Mouse (Mus musculus) skeletal muscle tissue, postnatal 0 days (tissue): Measurements from ENCODE around the gene Tecpr2. TPM values are rescaled to one million over a fixed set of nuclear protein-coding genes. Genes with fewer than 3 reads are reported as not detected.

Experiments used
- polyA plus RNA-seq: library from polyadenylated mRNA; unstranded; fragments of >200 nt; fragmentation: Nextera tagmentation; extraction: Ambion mirVana; gene quantifications from 2 replicates; pipeline ENCODE4 v1.2.1, GENCODE M21; 2015

Gene Tecpr2
- 1.0 TPM in 2 replicates for polyA plus RNA-seq

DNA sequence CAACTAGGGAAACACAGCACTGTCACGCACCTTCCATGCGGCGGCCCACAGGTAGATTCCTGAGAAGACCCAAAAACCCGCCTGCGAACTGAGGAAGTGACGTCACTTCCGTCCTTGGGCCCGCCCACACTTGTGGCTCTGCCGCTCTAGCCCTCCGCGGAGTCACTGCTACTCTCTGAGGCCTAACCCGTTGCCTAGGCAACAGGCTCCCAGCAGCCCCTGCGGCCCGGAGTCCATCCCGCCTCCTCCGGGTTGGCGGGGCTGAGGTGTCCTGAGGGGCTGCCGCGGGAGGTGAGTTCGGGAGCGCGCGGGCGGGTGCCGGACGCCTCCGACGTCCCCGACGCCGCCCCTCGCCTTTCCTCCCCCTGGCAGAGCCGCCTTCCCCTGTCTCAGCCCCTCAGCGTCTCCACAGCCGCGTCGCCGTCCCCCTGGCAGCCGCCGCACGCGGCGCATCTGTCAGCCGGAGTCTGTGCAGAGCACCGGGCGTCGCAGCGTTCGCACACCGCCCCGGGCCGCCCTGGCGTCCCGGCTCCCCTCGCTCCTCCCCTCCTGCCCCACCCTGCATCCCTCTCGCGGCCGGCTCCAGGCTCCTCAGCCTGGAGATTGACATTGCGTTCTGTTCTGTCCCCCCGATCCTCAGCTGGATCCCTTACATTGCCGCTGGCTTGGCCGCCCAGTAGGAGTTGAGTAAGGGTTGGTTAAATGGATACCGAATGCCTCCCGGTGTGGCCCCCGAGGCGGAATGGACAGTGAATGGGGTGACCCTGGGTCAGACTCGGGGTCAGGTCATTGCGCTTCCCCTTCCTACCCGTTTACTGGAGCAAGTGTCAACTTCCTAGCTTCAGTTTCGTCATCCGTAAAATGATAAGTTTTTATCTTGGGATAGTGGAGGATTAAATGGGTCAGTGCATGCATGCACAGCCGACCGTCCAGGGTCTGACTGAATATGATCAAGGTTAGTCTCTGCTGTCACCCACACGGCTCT is at the start of gene Tecpr2, which contains the start of gene Cinp:
TSS of gene Tecpr2 (plus strand) at position 229 of the 985 bp plus-strand sequence.
TSS of gene Cinp (minus strand) at position 110 of the 985 bp plus-strand sequence.

DNA sequence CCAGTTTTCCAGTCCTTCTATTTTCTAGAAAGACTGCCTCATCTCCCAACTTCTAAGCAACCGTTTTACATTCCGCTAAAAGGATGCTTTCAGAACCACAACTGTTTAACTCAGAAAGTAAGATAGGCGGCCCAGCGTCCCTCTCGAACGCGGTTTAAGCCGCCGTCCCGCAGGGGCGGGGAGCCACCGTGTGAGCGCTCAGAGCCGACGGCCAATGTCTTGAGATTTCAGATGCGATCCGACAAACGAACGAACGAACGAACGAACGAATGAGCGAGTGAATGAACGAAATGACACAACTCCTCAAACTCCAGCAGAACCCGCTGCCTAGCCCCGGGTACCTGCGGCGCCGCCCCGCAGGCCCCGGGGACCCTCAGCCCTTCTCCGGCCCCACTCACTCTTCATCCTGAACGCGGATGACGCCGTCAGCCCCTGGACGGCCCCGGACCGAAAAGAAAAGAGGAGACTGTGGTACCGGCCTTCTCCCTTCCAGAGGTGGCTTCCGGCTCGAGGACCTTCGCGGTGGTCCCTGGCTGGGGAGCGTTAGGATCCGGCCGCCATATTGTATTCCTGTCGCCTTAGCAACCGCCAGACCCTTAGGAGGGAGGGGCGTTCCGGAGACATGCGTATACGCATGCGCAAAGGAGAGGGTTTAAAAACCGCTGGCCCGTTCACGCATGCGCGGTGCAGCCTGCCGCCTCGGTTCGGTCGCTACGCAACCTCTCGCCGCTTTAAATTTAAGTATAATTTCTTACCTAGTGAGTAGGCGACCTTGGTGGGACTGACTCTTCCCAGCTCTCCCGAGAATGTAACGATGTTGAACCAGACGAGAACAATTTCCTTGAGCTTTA is 48.5 kb upstream of the Tecpr2 start, which contains the start of gene Mok:
TSS of gene Mok (minus strand) at position 592 of the 851 bp plus-strand sequence.

DNA sequence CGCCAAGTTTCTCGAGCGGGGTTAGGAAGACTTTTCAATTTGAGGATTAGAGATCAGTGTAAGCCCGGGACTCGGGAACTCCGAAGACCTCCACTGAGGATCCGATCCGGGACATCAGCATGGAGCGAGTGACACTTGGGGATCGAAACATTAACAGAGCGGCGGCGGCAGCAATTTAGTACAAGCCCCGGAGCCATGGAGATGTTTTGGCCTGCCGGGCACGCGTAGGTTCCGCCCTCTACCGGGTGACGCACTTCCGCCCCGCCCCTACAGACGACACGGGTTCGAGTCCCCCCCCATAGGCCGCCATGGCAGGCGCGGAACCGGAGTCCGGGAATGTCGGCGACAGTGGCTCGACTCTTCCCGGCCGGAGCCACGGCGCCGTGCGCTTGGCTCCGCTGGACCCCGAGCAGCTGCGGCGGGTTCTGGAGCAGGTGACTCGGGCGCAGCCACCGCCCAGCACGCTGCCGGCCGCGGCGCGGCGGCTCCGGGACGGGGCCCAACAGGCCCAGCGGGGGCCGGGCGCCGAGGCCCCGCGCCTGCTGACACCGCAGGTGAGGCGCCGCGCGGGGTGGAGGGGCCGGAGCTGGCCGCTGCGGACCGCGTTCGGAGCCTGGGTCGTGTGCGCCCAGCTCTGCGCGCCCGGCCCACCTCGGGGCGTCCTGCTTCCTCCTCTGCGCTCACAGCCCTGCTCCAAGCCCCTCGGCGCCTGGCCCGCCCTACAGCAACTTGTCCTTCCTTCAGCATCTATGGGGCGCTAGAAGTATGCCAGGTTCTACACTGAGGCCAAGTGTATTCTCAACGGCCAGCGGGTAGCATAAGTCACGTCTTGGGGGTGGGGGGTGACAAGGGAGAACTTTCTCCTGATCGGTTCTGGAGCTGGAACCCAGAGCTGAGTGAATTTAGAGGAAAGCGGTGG is 38.8 kb upstream of the Tecpr2 start, which contains the start of gene Zfp839:
TSS of gene Zfp839 (plus strand) at position 244 of the 919 bp plus-strand sequence.

DNA sequence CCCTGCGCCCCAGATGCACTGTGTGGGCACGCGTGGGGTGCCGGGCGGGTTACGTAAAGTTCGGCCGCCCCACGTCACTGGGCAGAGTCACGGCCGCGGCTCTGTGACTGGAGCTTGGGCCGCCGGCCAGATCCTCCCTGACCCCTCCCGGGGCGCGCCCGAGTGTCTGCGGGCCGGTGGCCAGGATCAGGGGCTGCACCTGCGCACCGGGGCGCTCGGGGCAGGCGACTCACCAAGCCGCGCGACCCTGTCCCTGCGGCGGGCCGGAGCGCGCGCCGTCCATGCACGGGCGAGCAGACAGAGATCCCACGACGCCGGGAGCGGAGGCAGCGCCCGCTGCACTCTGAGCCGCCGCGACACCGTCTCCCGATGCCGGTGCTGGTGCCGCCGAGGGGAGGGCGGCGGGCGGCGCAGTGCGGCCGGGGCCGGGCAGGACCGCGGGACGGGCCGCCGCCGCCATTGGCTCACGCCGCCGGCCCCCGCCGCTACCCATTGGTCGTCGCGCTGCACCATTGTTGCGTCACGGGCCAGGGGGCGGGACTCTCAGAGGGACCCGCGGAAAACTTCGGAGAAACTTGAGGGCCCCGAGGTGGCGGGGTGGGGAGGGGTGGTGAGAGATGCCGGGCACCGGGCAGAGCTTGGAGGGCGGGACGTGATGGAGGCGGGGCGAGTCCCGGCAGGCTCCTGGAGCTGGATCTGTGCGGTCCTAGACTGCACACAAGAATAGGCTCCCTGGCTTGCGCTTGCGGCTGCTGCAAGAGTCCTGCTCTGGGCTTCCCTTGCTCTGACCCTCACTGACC is 89.7 kb downstream of the Tecpr2 start, which contains the start of gene Ankrd9:
TSS of gene Ankrd9 (minus strand) at position 434 of the 800 bp plus-strand sequence.

Other genes starting within 250 kb of the Tecpr2 start
- gene 1700001K19Rik, start 206.6 kb upstream of the Tecpr2 start, polyA plus RNA-seq = not detected in 2 replicates
- gene Hsp90aa1, start 186.5 kb upstream of the Tecpr2 start, polyA plus RNA-seq = 179 TPM in 2 replicates
- gene Wdr20, start 151.3 kb upstream of the Tecpr2 start, polyA plus RNA-seq = 7.6 and 10.1 TPM in 2 replicates
- 0.60 and 0.79 TPM in 2 replicates for gene Mok, start 48.3 kb upstream of the Tecpr2 start, polyA plus RNA-seq
- gene Zfp839, start 39.0 kb upstream of the Tecpr2 start, polyA plus RNA-seq = 2.7 and 3.8 TPM in 2 replicates
- gene Cinp, start 119 bp upstream of the Tecpr2 start, polyA plus RNA-seq = 40.9 and 41.2 TPM in 2 replicates
- gene Ankrd9, start 89.8 kb downstream of the Tecpr2 start, polyA plus RNA-seq = 50.2 and 59.2 TPM in 2 replicates
- gene Rcor1, start 150.1 kb downstream of the Tecpr2 start, polyA plus RNA-seq = 5.7 and 6.4 TPM in 2 replicates